Mouse (Mus musculus) layer of hippocampus, postnatal 10 days (tissue): Measurements from ENCODE around the gene Btbd17. TPM values are rescaled to one million over a fixed set of nuclear protein-coding genes. Genes with fewer than 3 reads are reported as not detected.

Source experiments
- DNase-seq, 2 experiments: peaks; one replicate each; pipeline ENCODE4 v3.0.0; 2021; ENCODE audit warnings: low spot score in 2 of 2
- total RNA-seq, 2 experiments: library from RNA; stranded (reverse); gene quantifications; 2 replicates each; pipeline ENCODE4 v1.2.3; 2021

The Btbd17 gene
- total RNA-seq, 2 experiments from 2014 or later, result 30.4 to 32.9 TPM

GRCm38 (mm10) chr11:114771896-114772295, 23.8 kb downstream of the Btbd17 start:
- no peak for DNase-seq

- no peak for DNase-seq
Measured at GRCm38 (mm10) chr11:114769911-114770310, 25.8 kb downstream of the Btbd17 start.

GRCm38 (mm10) chr11:114764820-114765818, 30.6 kb downstream of the Btbd17 start, which contains the start of gene Kif19a:
TSS of gene Kif19a (plus strand) at chr11:114765388.
- DNase-seq, result peak; percentile 25 to 48

GRCm38 (mm10) chr11:114747564-114748138, 48.1 kb downstream of the Btbd17 start:
- DNase-seq, result no peak

GRCm38 (mm10) chr11:114745134-114745533, 50.6 kb downstream of the Btbd17 start:
- peak; percentile 98 to 99 for DNase-seq

GRCm38 (mm10) chr11:114741451-114741850, 54.3 kb downstream of the Btbd17 start:
- no peak for DNase-seq

Other genes with a start within 250 kb of the Btbd17 start
- gene Rpl38, start 127.4 kb downstream of the Btbd17 start, total RNA-seq, result 1,000 to 10,000 TPM; 1,016 to 1,166 TPM
- gene Ttyh2, start 120.5 kb downstream of the Btbd17 start, total RNA-seq, result 10 to 100 TPM; 27.3 to 28.7 TPM
- gene Dnaic2, start 68.5 kb downstream of the Btbd17 start, total RNA-seq, result 1 to 10 TPM; 1.2 to 2.4 TPM
- gene Kif19a, start 30.6 kb downstream of the Btbd17 start, total RNA-seq, result 1 to 10 TPM; 6.7 to 8.7 TPM
- not detected for gene Gpr142, start 3.0 kb upstream of the Btbd17 start, total RNA-seq
- 1 to 10 TPM; 3.9 to 5.1 TPM for gene Gprc5c, start 55.2 kb upstream of the Btbd17 start, total RNA-seq
- gene Cd300a, start 94.1 kb upstream of the Btbd17 start, total RNA-seq, result under 1 TPM; 0.62 TPM
- gene Cd300lb, start 138.4 kb upstream of the Btbd17 start, total RNA-seq, result under 1 TPM in 1 of 2 experiments, not detected in 1; 0.20 TPM
- gene Cd300c, start 173.2 kb upstream of the Btbd17 start, total RNA-seq, result not detected
- under 1 TPM in 1 of 2 experiments, not detected in 1; 0.11 TPM for gene Cd300ld, start 194.0 kb upstream of the Btbd17 start, total RNA-seq
- gene Cd300c2, start 205.9 kb upstream of the Btbd17 start, total RNA-seq, result 1 to 10 TPM; 2.5 to 3.5 TPM
- not detected for gene Cd300ld2, start 220.2 kb upstream of the Btbd17 start, total RNA-seq
- not detected for gene Cd300ld4, start 231.1 kb upstream of the Btbd17 start, total RNA-seq
- 1 to 10 TPM; 2.5 to 2.6 TPM for gene Cd300ld5, start 241.8 kb upstream of the Btbd17 start, total RNA-seq